Mouse (Mus musculus) skeletal muscle tissue, adult 2 months (tissue): ENCODE results near the gene Olfr566.

Experiments
- DNase-seq: peaks from one replicate; pipeline ENCODE4 v3.0.0-alpha.2; 2012; ENCODE audit warnings: low read depth, low spot score

Olfr566 gene

DNA sequence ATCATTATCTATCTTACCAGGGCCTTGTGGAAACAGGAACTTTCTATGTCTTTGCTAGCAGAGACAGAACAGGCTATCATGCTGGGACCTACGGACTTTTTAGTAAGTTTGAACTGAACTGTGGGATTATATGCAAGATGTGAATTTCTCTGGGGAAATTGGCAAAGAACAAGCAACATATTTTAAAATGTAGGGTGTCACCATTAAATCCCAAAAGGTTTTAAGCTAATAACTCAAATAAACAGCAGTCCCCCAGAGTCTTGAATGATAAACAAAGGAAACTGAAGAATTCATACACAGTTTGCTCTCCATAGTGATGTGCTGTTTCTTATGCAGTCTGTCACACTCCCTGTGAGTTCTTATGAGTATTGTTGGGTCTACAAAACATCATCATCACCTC lies at the start of gene Olfr566:
Gene Olfr566 (minus strand): TSS at position 101 of the 400 bp plus-strand sequence.
- DNase-seq = no peak

DNA sequence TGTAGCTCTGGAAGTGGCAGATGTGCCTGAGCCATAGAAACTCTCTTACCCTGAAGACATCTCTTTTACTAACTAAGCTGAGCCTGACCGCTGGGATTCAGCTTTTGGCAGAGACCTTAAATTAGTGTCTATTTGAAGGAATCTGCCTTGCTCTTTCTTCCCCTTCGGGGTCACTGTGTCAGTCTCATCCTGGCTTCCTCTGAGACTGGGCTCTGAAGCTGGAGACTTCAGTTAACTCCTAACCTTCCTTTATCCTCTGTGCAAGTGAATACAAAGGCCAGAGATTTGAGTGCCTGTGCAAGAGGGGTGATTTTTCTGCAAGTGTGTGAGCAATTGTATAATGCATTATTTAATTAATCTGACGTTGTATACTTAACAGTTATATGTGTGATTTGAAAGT lies 32.2 kb upstream of the Olfr566 start, which contains the start of gene Olfr569:
Gene Olfr569 (minus strand): TSS at position 101 of the 400 bp plus-strand sequence.
- no peak for DNase-seq

DNA sequence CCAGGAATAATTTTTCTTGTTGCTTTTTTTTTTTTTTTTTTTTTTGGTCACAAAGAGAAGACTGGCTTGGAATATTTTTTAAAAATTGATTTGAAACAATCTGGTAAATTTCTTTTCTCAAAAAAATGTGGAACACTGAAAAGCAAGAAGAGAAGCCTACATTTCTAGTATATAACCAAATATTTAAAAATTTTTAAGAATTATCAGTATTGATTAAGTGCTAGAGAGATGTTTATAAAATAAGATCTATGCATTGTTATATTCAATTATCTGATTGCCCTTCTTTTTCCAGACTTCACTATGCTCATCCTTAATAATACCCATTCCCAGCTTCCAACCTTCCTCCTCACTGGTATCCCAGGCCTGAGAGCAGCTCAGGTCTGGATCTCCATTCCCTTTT lies 18.3 kb upstream of the Olfr566 start, which contains the start of gene Olfr568:
Gene Olfr568 (plus strand): TSS at position 301 of the 400 bp plus-strand sequence.
- DNase-seq = no peak

DNA sequence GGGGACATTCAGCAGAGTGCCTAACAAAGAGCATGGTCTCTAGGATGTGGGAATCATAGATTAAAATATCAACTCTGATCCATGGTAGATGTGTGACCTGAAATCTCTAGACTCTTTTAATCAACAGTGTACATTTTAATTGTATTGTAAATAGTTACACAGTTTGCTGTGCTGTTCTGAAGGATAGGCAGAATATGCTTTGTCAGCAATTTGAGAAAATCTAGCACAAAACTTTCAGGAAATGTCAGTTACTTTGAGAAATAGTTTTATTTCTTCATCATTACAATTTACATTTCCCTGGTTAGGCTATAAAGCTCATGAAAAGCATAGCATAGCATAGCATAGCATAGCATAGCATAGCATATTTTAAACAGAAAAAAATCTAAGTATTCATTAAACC lies 2.8 kb downstream of the Olfr566 start:
- no peak for DNase-seq
